Mouse (Mus musculus): ENCODE measurements around the gene Tmem206.
A peak's percentile ranks its signal among the peaks of the same experiment; 100 is the strongest.

Tmem206 gene

GRCm38 (mm10) chr1:191325726-191326232 lies at the start of gene Tmem206:
TSS of gene Tmem206 (plus strand) at chr1:191325912.
- peak; percentile 95 for DNase-seq (ENCODE audit: extremely low spot score)

- DNase-seq (ENCODE audit: extremely low spot score) = no peak
Observed at GRCm38 (mm10) chr1:191276181-191276580, 49.5 kb upstream of the Tmem206 start.

GRCm38 (mm10) chr1:191277549-191278059 lies 48.1 kb upstream of the Tmem206 start:
- DNase-seq (ENCODE audit: extremely low spot score) = no peak

- no peak for DNase-seq (ENCODE audit: extremely low spot score)
Observed at GRCm38 (mm10) chr1:191278324-191278723, 47.4 kb upstream of the Tmem206 start.

GRCm38 (mm10) chr1:191281171-191281570 lies 44.5 kb upstream of the Tmem206 start:
- DNase-seq (ENCODE audit: extremely low spot score) = no peak

- no peak for DNase-seq (ENCODE audit: extremely low spot score)
Observed at GRCm38 (mm10) chr1:191282319-191282718, 43.4 kb upstream of the Tmem206 start.

- no peak for DNase-seq (ENCODE audit: extremely low spot score)
Observed at GRCm38 (mm10) chr1:191283110-191284040, 42.3 kb upstream of the Tmem206 start.

GRCm38 (mm10) chr1:191284502-191284901 lies 41.2 kb upstream of the Tmem206 start:
- no peak for DNase-seq (ENCODE audit: extremely low spot score)

- peak; percentile 48 for DNase-seq (ENCODE audit: extremely low spot score)
Observed at GRCm38 (mm10) chr1:191288762-191289161, 37.0 kb upstream of the Tmem206 start.

- no peak for DNase-seq (ENCODE audit: extremely low spot score)
Observed at GRCm38 (mm10) chr1:191292348-191292747, 33.4 kb upstream of the Tmem206 start.

- no peak for DNase-seq (ENCODE audit: extremely low spot score)
Observed at GRCm38 (mm10) chr1:191293051-191293450, 32.7 kb upstream of the Tmem206 start.

GRCm38 (mm10) chr1:191293996-191294795 lies 31.5 kb upstream of the Tmem206 start:
- no peak for DNase-seq (ENCODE audit: extremely low spot score)

- DNase-seq (ENCODE audit: extremely low spot score) = no peak
Observed at GRCm38 (mm10) chr1:191295784-191296183, 29.9 kb upstream of the Tmem206 start.

- DNase-seq (ENCODE audit: extremely low spot score) = no peak
Observed at GRCm38 (mm10) chr1:191296445-191296844, 29.3 kb upstream of the Tmem206 start.

- no peak for DNase-seq (ENCODE audit: extremely low spot score)
Observed at GRCm38 (mm10) chr1:191298304-191298703, 27.4 kb upstream of the Tmem206 start.

- DNase-seq (ENCODE audit: extremely low spot score) = peak; percentile 31
Observed at GRCm38 (mm10) chr1:191299215-191299942, 26.3 kb upstream of the Tmem206 start.

- DNase-seq (ENCODE audit: extremely low spot score) = no peak
Observed at GRCm38 (mm10) chr1:191301903-191302302, 23.8 kb upstream of the Tmem206 start.

GRCm38 (mm10) chr1:191303736-191304135 lies 22.0 kb upstream of the Tmem206 start:
- no peak for DNase-seq (ENCODE audit: extremely low spot score)

GRCm38 (mm10) chr1:191304216-191304615 lies 21.5 kb upstream of the Tmem206 start:
- DNase-seq (ENCODE audit: extremely low spot score) = no peak

- no peak for DNase-seq (ENCODE audit: extremely low spot score)
Observed at GRCm38 (mm10) chr1:191305610-191306009, 20.1 kb upstream of the Tmem206 start.

- DNase-seq (ENCODE audit: extremely low spot score) = no peak
Observed at GRCm38 (mm10) chr1:191306316-191306715, 19.4 kb upstream of the Tmem206 start.

Data from embryo, embryonic 9.5 days (tissue).